Mouse (Mus musculus): ENCODE measurements at regions not wholly inside any gene's neighbourhood (a gene's known extent, or its start where the extent isn't known, plus 50 kb on each side); places are given as distances from the start of the nearest gene placed in this dataset.

- TF ChIP-seq CTCF (IDR thresholded peaks at IDR 0.05): no peak
- no peak overlapping the region for H3K27ac ChIP-seq
- DNase-seq: no peak
- H3K4me3 ChIP-seq: no peak overlapping the region
- intact Hi-C loops (cut with DNase I): no loop called here
These were observed 76.4 kb upstream of the N4bp1 start for GRCm38 (mm10) chr8:86961218-86962195.
